In the genomic region with DNA sequence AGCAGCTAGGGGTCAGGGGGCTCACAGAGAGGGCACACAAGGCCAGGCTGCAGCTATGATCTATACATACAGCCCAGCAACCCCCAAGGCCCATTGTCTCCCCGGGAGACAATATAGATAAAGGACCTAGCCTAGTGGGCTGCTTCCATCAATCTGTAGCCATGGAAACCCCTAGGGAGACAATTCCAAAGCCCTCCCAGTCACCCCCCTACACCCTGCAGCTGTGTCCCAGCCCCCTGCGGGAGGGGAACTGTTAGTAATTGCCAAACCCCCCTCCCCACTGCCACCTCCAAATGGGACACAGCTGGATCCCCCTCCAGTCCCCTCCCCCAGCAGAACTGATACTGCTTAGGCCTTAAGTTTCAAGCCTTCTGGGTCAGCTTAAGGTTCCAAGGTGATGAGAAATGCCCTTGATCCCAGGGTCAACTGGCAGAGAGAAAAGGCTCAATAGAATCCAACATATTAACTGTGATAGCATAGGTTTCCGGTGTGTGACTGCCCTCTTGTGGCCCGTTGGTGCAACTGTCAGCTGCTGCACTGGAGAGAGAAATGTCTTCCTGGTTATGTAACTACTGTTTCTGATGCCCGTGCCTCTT, we compare ENCODE assay signal across 7 mouse cellular contexts. TPM values are rescaled to one million over a fixed set of nuclear protein-coding genes. Genes with fewer than 3 reads are reported as not detected.
DNase-seq lines count a peak whose midpoint lies in the region; ATAC-seq lines count a peak whose summit lies in the region.

No protein-coding gene starts in this region.

- peak; percentile 66 for ATAC-seq in hindbrain, embryonic 15.5 days (ENCODE audit: low FRiP score, low read depth)

- DNase-seq in T-cell, adult 2 months (ENCODE audit: low spot score) = peak; percentile 73
- DNase-seq in cerebellum, adult 9-11 months = peak; percentile 78
- DNase-seq in frontal cortex, postnatal 10 days (ENCODE audit: low spot score in 2 of 2) = peak; percentile 57 to 64
- DNase-seq in layer of hippocampus, postnatal 36 days = peak; percentile 72 to 77
- DNase-seq in lung, postnatal 25 days (ENCODE audit: low spot score) = peak; percentile 84
- peak; percentile 71 for DNase-seq in right cerebral cortex, adult 18-20 months

- H3K36me3 ChIP-seq in hindbrain, embryonic 15.5 days = no peaks in the 10 kb centered on the region

- H3K9me3 ChIP-seq in hindbrain, embryonic 15.5 days = no peaks in the 10 kb centered on the region

- no peak overlapping the region for H3K4me2 ChIP-seq in hindbrain, embryonic 15.5 days

- no peak overlapping the region for H3K27ac ChIP-seq in hindbrain, embryonic 15.5 days (replicated peaks)

- no peak overlapping the region for H3K9ac ChIP-seq in hindbrain, embryonic 15.5 days

- H3K27me3 ChIP-seq in hindbrain, embryonic 15.5 days = no peaks in the 10 kb centered on the region

- no peak overlapping the region for H3K4me3 ChIP-seq in hindbrain, embryonic 15.5 days

- 6% methylated on average over 5 of the region's 5 CpGs for WGBS in hindbrain, embryonic 15.5 days

- H3K4me1 ChIP-seq in hindbrain, embryonic 15.5 days (replicated peaks) = peaks cover 12% of the 10 kb centered on the region

RNA-seq across cellular contexts. Expression of a gene that starts 12.3 kb away (rescaled TPM):
- polyA plus RNA-seq in hindbrain, embryonic 15.5 days (2015; fragmentation: Nextera tagmentation; extraction: Ambion mirVana) = 2.8 and 3.6 TPM in 2 replicates
- under 1 TPM; 0.63 to 0.72 TPM for total RNA-seq in layer of hippocampus, postnatal 36 days (2021)

RNA-seq across cellular contexts. Expression of a gene that starts 16.6 kb away (rescaled TPM):
- 208 TPM in 2 replicates for polyA plus RNA-seq in hindbrain, embryonic 15.5 days (2015; fragmentation: Nextera tagmentation; extraction: Ambion mirVana)
- total RNA-seq in layer of hippocampus, postnatal 36 days (2021) = 10 to 100 TPM; 35.4 to 42.4 TPM

RNA-seq across cellular contexts. Expression of a gene that starts 46.3 kb away (rescaled TPM):
- 5.8 and 6.5 TPM in 2 replicates for polyA plus RNA-seq in hindbrain, embryonic 15.5 days (2015; fragmentation: Nextera tagmentation; extraction: Ambion mirVana)
- 1 to 10 TPM; 3.1 to 3.2 TPM for total RNA-seq in layer of hippocampus, postnatal 36 days (2021)
